Mouse (Mus musculus) telencephalon, adult 2 months (tissue): ENCODE results near the gene Gm11032.
A peak's percentile ranks its signal among the peaks of the same experiment; 100 is the strongest.
"Not testable (repeated sequence)": the region's sequence is repeated elsewhere in the genome, so short reads cannot be mapped to it uniquely, and the experiment has no call there.

Source experiments
- DNase-seq: peaks from one replicate; pipeline ENCODE4 v3.0.0-alpha.2; 2011; ENCODE audit warnings: low read depth, low spot score

Gm11032 gene

DNA sequence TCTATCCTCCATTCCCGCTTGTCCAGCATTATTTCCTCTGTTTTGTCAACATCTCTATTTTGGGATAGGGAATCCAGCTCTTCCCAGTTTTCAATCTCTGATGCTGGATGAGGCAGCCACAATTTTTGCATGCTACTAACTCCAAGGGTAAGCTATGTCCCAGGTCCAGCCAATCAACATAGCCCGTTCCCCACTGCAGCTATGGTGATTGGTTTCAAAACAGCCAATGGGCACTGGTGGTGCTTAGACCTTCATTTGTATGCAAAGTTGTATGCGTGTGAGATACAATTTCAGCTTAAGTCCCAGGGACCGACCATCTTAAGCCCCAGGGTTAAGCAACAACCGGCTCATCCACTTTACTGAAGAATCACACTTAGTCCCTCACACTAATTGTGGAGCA, 3.1 kb downstream of the Gm11032 start:
- no peak for DNase-seq

DNA sequence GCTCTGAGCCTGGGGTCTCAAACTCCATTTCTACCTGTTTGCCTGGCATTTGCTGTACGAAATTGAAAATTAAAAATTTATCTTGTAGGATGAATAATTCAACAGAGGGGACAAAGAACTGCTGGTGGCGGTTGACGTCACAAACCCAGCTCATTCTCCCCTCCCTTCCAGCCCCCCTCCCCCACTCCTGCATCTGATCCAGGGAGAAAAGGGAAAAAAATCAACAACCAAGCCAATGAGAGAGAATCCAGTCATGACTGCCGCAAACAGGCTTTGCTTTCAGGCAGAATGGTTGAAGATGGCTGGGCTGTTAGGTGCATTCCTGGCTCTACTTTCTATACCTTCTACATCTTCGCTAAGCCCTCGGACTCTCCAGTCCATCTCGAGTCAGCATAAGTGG, 6.1 kb downstream of the Gm11032 start:
- no peak for DNase-seq

DNA sequence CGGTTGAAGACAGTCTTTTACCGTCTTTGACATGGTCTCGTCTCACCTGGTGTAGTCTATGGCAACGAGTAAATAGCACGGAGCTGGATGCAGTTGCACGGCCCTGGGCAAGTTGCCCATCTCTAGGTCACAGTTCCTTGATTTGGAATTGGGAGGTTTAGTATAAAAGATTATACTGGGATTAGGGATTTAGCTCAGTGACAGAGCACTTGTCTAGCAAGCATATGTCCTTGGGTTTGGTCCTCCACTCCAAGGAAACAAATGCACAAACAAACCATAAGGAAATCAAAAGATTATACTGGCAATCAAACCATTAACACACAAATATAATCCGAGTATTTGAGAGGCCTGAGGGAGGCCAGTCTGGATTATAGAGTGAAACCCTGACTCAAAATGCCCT, 7.8 kb downstream of the Gm11032 start:
- no peak for DNase-seq

DNA sequence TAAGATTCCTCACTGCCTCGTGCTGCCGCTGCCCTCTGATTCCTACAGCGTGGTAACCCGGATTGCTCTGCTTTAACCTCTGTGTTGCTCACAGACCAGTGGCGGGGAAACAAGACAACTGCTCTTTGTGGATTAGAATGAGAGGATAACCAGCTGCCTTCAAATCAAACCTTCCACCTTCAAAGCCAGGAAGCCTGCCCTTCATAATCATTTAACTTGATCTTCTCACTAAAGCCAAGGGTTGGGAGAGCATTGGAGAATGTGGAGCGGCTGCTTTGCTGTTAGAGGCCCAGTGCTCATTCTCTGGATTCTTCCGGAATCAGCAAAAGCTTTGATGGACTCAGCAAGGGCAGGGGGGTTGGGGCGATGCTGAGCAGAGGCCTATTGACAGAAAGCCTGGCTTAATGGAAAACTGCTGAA, 10.0 kb downstream of the Gm11032 start:
- DNase-seq = no peak

DNA sequence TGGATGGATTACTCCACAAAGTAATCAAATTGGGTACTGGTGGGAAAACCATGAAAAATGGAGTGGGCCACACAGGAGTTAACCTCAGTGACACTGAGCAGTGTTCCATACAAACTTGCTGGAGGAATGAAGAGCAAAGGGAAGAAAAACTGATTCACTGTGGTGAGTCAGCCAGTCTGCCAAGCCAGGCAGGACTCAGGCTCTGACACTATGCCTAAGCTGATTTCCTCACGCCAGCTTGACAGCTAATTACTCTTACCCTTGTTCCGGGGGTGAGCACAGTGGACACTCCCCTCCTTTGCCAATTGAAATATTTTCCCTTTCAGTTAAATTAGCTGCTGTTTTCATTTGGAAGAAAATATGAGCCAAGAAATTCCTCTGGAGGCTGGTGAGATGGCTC, 13.6 kb downstream of the Gm11032 start:
- DNase-seq = no peak

DNA sequence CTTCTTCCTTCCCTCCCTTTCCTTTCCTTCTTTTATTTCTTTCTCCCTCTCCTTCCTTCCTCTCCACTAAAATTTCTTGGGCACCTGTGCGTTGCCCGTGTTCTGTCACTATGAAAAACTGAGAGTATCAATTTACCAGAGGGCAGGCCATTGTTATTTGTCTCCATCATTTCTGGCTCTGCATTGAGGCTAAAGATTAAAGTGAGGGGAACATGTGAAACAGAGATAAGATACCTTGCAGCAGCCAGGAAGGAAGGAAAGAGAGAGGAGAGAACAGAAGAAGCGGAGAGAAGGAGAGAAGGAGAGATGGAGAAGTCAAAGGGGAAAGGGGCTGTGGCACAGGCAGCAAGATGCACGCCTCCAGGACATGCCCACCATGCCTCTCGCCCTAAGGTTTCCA, 14.5 kb downstream of the Gm11032 start:
- no peak for DNase-seq

DNA sequence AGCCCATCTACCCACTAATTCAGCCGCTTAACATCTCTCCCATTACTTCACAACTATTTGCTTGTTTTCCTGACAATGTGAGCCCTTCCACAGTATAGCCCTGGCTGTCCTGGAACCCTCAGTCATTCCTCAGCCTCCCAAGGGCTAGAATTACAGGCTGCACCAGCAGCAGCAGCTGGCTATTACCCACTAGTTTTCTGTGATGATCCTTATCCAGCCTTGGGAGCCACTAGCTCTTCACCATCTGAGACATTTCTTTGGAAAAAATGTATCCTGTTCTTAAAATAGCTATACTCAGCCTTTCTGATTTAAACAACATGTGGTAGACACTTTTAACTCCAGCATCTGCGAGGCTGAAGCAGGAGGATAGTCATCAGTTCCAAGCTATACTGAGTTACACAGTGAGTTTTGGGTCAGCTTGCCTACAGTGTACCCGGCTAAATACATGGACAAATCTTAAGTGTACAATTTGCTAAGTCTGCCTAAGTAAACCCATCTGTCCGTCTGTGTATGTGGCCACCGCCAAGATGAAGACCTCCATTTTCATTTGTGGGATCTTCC, 17.0 kb downstream of the Gm11032 start:
- no peak for DNase-seq

DNA sequence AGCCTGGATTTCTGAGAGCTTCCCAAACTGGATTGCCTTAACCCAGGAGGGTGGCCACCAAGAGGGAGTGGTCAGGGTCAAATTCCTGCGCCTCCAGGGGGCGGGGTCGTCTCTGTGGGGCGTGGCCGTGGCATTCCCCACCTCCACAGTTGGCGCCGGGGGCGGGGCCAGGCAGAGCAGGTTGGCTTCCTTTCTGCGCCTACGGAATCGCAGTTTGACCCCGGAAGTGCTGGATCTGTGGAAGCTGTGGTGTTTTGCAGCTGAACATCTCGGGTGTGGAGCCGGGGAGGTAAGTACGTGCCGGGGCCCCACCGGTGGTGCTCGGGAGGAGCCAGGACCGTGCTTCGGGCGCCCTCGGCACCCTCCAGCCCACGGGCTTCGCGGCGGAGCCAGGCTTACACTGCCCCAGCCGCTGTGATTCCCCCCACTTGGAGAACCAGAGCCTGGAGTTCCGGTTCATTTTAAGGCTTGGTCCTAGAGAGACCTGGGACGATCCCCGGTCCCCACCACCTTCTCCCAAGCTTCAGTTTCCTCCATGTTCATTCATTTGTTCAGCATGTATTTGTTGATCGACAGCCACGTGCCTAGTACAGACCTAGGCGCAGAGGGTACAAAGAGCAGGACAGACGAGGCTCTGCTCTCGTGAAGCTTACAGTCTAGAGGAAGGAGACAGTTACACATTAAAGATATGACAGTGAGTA, 17.8 kb downstream of the Gm11032 start, which contains the start of gene Ascc2:
Gene Ascc2, plus strand, starts transcription at position 214 of the 701 bp plus-strand sequence.
- peak; percentile 69 for DNase-seq

DNA sequence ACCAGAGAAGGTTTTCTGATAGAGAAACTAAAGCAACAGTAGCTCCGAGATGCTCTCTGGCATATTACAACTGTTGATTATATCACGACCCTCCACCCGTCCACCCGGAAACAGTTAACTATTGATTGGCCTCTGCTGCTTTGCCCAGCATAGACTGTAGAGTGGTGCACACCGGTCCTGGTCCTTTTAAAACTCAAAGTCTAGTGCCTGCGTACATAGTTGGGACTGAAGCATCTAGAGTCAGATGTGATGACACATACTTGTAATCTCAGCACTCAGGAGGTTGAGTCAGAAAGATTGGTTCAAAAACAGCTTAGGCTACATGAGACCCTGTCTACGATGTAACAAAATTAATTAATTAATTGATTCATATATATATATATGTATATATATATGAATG, 18.4 kb downstream of the Gm11032 start:
- no peak for DNase-seq

DNA sequence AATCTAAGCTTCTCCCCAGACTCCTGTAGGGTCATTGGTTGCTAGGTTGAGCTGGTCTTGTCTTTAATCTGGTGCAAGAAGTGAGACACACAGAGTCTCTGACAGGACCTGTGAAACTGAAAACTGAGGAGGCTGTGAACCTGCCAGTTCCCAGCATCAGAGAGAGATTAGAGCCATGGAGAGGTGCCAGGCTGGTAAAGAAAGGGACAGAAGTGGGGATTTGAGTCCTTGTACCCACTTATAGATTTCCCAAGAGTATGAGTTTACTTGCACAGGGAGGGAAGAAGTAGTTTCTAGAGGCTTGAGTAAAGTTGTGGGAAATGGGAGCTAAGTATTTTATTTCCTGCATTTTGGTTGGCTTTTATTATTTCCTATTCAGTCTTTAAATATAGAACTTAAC, 21.3 kb downstream of the Gm11032 start:
- no peak for DNase-seq

DNA sequence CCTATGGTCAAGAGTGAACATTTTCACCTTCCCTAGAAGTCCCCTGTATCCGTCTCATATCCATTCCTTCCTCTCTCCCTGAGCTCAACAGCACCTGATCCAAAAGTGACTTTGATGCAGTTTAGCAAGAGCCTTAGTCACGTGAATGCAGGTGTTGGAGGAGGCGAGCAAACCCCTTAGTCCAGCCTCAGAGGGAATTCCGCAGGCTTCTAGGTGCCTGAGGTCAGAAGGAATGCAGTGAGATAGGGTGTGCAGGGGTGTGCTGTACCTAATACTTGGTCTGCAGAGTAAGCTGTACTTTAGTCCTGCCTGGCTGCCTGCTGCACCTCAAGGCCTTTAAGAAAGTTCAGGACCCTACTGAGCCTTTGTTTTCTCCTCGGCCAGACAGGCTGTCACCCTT, 23.9 kb downstream of the Gm11032 start:
- no peak for DNase-seq

DNA sequence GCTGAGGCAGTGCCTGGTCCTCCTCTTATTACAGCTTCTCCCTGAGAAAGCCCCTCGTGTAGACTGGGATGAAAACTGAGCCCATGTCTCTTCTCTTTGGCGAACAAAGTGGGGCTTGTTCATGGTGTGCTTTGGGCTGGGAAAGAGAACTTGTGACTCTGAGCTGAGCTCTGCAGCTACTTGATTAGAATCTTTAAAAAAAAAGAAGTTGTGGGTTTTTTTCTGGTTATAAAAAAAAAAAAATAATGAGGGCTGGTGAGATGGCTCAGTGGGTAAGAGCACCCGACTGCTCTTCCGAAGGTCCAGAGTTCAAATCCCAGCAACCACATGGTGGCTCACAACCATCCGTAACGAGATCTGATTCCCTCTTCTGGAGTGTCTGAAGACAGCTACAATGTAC, 25.3 kb downstream of the Gm11032 start:
- not testable (repeated sequence) for DNase-seq

DNA sequence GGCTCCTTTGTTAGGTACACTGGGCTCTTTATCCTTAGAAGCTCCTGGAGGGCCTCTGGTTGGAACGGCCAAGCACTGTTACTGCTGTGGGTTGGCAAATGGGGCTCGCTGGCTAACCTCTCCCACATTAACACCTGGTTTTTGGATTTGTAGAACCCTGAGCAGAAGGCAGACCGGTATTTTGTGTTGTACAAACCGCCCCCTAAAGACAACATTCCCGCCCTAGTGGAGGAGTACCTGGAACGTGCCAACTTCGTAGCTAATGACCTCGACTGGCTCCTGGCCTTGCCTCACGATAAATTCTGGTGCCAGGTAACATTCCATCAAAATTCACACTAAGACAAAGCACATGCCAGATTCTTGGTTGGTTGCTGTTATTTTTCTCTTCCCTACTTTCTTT, 26.5 kb downstream of the Gm11032 start:
- DNase-seq = no peak

DNA sequence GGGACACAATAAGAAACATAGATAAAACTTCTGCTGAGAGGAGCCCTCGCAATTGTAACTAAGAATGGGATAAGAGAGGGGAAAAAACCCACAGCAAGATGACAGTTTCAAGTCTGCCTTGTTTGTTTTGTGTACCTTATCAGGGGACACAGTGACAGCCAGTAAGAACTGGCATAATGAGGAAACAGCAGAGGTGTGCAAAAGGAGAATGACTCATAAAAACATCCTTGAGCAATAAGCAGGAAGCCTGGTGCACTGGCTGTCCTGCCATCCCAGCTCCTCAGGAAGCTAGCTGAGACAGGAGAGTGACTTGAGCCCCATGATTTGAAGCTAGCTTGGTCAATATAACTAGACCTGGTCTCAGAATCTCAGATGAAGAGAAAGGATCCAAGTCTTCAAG, 40.0 kb downstream of the Gm11032 start:
- no peak for DNase-seq

DNA sequence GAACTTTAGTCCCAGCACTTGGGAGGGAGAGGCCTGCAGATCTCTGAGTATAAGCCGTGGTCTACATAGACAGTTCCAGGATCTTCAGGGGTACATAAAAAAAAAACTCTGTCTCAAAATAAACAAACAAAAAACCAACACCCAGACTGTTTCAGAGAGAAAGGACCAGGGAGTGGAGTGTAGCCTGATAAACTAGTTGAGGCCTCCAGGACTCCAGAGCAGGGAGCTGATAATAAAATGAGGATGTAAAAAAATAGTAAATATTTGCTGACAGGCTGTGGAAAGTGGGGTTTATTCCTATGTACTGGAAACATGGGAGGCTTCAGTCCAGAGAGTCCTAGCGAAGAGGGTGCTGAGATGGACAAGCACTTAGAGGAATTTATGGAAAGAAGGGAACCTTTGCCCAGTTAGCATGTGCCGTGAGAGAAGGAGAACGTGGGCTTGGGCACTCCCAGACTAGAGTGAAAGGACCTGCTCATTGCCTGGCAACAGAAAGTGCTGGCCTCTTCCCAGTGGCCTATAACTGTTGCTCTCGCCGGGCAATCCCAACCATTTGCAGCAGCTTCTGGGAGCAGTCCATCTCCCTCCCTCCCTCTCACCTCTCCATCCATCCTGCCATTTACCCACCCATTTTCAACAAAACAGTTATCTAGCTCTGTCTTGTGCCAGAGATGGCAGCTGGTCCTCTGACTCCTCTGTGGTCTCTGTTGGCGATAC, 40.6 kb downstream of the Gm11032 start:
- DNase-seq = no peak

DNA sequence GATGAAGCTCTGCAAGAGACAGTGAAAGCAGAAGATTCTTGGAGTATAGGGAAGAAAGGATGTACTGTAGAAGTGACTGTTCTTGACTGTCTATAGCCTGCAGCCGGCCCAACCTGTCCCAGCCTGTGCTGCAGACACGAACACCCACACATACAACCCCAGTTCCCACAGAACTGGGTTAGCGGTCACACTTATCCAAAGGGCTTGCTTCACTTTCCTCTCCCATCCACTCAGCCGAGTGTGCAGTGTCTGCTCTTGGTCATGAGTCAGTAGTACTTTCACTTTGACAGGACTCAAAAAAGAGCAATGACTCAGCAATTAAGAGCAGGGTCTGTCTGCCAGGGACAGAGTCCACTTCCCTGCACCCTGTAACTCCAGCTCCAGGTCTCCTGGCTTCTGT, 41.5 kb downstream of the Gm11032 start:
- no peak for DNase-seq

DNA sequence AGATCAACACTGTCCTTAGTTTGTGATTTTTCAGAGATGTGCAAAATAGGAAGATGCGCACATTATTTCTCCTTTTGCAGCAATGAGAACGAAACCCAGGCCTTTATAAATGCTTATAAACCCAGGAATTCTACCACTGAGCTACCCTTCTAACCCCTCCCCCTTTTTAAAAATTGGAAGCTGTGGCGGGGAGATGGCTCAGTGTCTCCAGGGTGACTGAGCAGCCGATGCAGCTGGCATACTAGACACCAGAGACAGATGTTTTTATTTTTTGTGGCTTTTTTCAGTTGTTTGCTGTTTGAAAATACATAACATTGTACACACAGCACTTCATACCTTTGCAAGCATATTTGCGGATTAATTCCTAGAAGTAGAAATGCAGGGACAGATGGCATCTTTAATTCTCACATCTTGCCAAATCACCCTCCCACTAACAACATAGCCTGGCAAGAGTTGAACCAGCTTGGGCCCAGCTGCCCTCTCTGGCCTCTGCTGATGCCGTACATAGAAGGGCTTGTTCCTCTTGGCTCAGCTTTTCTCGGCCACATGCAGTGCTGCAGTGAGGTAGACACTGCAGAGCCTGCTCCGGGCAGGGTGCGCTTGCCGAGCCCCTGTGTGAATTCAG, 42.1 kb downstream of the Gm11032 start:
- no peak for DNase-seq

DNA sequence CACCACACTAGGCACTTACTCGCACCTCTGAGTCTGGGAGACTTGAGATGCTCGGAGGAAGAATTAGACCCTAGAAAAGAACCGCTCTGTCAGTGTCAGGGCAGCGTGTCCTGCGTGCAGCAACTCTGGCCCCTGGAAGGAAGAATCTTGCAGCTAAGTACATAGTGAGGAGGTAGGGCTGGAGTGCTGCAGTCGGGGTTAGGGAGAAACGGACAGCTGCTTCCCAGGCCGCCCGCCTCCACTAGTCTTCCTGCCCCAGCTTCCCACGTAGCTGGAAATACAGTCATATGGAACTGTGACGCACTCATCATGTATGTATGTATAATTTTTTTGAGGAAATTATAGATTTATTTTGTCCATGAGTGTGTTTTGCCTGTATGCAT, 42.6 kb downstream of the Gm11032 start:
- DNase-seq = no peak
